In genomic region chr4:133370298-133371274, GRCm38 (mm10) we compare ENCODE assay signal across 8 mouse cellular contexts. TPM values are rescaled to one million over a fixed set of nuclear protein-coding genes. Genes with fewer than 3 reads are reported as not detected.
DNase-seq lines count a peak whose midpoint lies in the region; ATAC-seq lines count a peak whose summit lies in the region.

No protein-coding gene starts in this region.

- H3K27ac ChIP-seq in kidney, embryonic 14.5 days (ENCODE audit: low read depth, low read length): no peak overlapping the region
- peak overlapping the region; percentile 86 for H3K27ac ChIP-seq in embryonic facial prominence, embryonic 14.5 days (replicated peaks; ENCODE audit: low read depth, low read length)
- H3K27ac ChIP-seq in limb, embryonic 10.5 days: peak overlapping the region; percentile 91
- peak overlapping the region; percentile 90 for H3K27ac ChIP-seq in neural tube, embryonic 15.5 days (replicated peaks)

- peak overlapping the region; percentile 95 for H3K9ac ChIP-seq in kidney, embryonic 14.5 days (ENCODE audit: low read depth, low read length)
- peak overlapping the region; percentile 92 for H3K9ac ChIP-seq in embryonic facial prominence, embryonic 14.5 days (ENCODE audit: low read depth, low read length)
- H3K9ac ChIP-seq in neural tube, embryonic 15.5 days (replicated peaks): peak overlapping the region; percentile 92

- peak overlapping the region; percentile 87 for H3K4me3 ChIP-seq in kidney, embryonic 14.5 days (ENCODE audit: low read length)
- H3K4me3 ChIP-seq in embryonic facial prominence, embryonic 14.5 days (ENCODE audit: low read depth, low read length): peak overlapping the region; percentile 81
- peak overlapping the region; percentile 80 for H3K4me3 ChIP-seq in limb, embryonic 10.5 days
- H3K4me3 ChIP-seq in neural tube, embryonic 15.5 days (replicated peaks): peak overlapping the region; percentile 82

- peaks cover 3% of the 10 kb centered on the region; the same call in 1 of the 2 replicates for H3K36me3 ChIP-seq in kidney, embryonic 14.5 days (ENCODE audit: control insufficient read depth, insufficient read depth, low read length)
- 0 out of 2 replicates have a peak, but pooled peaks cover 4% of the 10 kb centered on the region for H3K36me3 ChIP-seq in embryonic facial prominence, embryonic 14.5 days (ENCODE audit: control insufficient read depth, insufficient read depth, low read length)
- peaks cover 10% of the 10 kb centered on the region for H3K36me3 ChIP-seq in limb, embryonic 10.5 days
- no peaks in the 10 kb centered on the region for H3K36me3 ChIP-seq in neural tube, embryonic 15.5 days

- WGBS in kidney, embryonic 14.5 days: 64% methylated on average over 22 of the region's 22 CpGs
- WGBS in embryonic facial prominence, embryonic 14.5 days: 65% methylated on average over 22 of the region's 22 CpGs
- 78% methylated on average over 22 of the region's 22 CpGs for WGBS in limb, embryonic 10.5 days
- WGBS in neural tube, embryonic 15.5 days: 68% methylated on average over 22 of the region's 22 CpGs

- H3K4me1 ChIP-seq in kidney, embryonic 14.5 days (ENCODE audit: control insufficient read depth, insufficient read depth, low read length): peaks cover 37% of the 10 kb centered on the region
- peaks cover 36% of the 10 kb centered on the region for H3K4me1 ChIP-seq in embryonic facial prominence, embryonic 14.5 days (ENCODE audit: control insufficient read depth, insufficient read depth, low read length)
- H3K4me1 ChIP-seq in limb, embryonic 10.5 days: peaks cover 44% of the 10 kb centered on the region
- H3K4me1 ChIP-seq in neural tube, embryonic 15.5 days: peaks cover 45% of the 10 kb centered on the region

- H3K4me2 ChIP-seq in kidney, embryonic 14.5 days (replicated peaks; ENCODE audit: low read depth, low read length): peak overlapping the region; percentile 56
- H3K4me2 ChIP-seq in embryonic facial prominence, embryonic 14.5 days (ENCODE audit: low read depth, low read length): peak overlapping the region; percentile 81
- peak overlapping the region; percentile 66 for H3K4me2 ChIP-seq in neural tube, embryonic 15.5 days

- no peak for DNase-seq in kidney, adult 18-20 months
- DNase-seq in ES-CJ7 (ENCODE audit: low read depth, low spot score): peak; percentile 5
- DNase-seq in embryonic facial prominence, embryonic 14.5 days (ENCODE audit: low spot score): no peak
- DNase-seq in limb, embryonic 10.5 days (ENCODE audit: low spot score): peak; percentile 30
- no peak for DNase-seq in frontal cortex, postnatal 36 days (ENCODE audit: low spot score in 2 of 2)
- DNase-seq in ovary, postnatal 36 days (ENCODE audit: low spot score): no peak

- no peaks in the 10 kb centered on the region for H3K27me3 ChIP-seq in kidney, embryonic 14.5 days (ENCODE audit: control insufficient read depth, insufficient read depth, low read length)
- no peaks in the 10 kb centered on the region for H3K27me3 ChIP-seq in embryonic facial prominence, embryonic 14.5 days (replicated peaks; ENCODE audit: control insufficient read depth, insufficient read depth, low read length)
- no peaks in the 10 kb centered on the region for H3K27me3 ChIP-seq in limb, embryonic 10.5 days (ENCODE audit: low read depth, poor library complexity, severe bottlenecking)
- no peaks in the 10 kb centered on the region for H3K27me3 ChIP-seq in neural tube, embryonic 15.5 days (replicated peaks)

- ATAC-seq in kidney, embryonic 14.5 days (ENCODE audit: low FRiP score, low TSS enrichment): no peak
- ATAC-seq in embryonic facial prominence, embryonic 14.5 days (ENCODE audit: low read depth): no peak
- ATAC-seq in neural tube, embryonic 15.5 days (ENCODE audit: low FRiP score): no peak

- no peaks in the 10 kb centered on the region for H3K9me3 ChIP-seq in kidney, embryonic 14.5 days (ENCODE audit: control insufficient read depth, low read length)
- no peaks in the 10 kb centered on the region for H3K9me3 ChIP-seq in embryonic facial prominence, embryonic 14.5 days (ENCODE audit: control insufficient read depth, low read length)
- H3K9me3 ChIP-seq in limb, embryonic 10.5 days (replicated peaks): no peaks in the 10 kb centered on the region
- H3K9me3 ChIP-seq in neural tube, embryonic 15.5 days (replicated peaks): no peaks in the 10 kb centered on the region

RNA-seq across cellular contexts. Expression of gene Slc9a1, which starts 1.1 kb away (rescaled TPM):
- 5.6 and 7.6 TPM in 2 replicates for polyA plus RNA-seq in kidney, embryonic 14.5 days (2014; fragmentation: Nextera tagmentation; extraction: Ambion mirVana)
- polyA plus RNA-seq in embryonic facial prominence, embryonic 14.5 days (2014; fragmentation: Nextera tagmentation; extraction: Ambion mirVana): 9.2 and 11.0 TPM in 2 replicates
- 8.7 and 9.0 TPM in 2 replicates for polyA plus RNA-seq in limb, embryonic 10.5 days (2016; fragmentation: Nextera tagmentation; extraction: Ambion mirVana)
- polyA plus RNA-seq in neural tube, embryonic 15.5 days (2015; fragmentation: Nextera tagmentation; extraction: Ambion mirVana): 8.4 and 9.9 TPM in 2 replicates

RNA-seq across cellular contexts. Expression of gene Wdtc1, which starts 17.3 kb away (rescaled TPM):
- 10.0 and 16.0 TPM in 2 replicates for polyA plus RNA-seq in kidney, embryonic 14.5 days (2014; fragmentation: Nextera tagmentation; extraction: Ambion mirVana)
- 17.4 and 17.6 TPM in 2 replicates for polyA plus RNA-seq in embryonic facial prominence, embryonic 14.5 days (2014; fragmentation: Nextera tagmentation; extraction: Ambion mirVana)
- 14.3 and 15.5 TPM in 2 replicates for polyA plus RNA-seq in limb, embryonic 10.5 days (2016; fragmentation: Nextera tagmentation; extraction: Ambion mirVana)
- 19.3 and 19.6 TPM in 2 replicates for polyA plus RNA-seq in neural tube, embryonic 15.5 days (2015; fragmentation: Nextera tagmentation; extraction: Ambion mirVana)

Comparison
In these comparisons a context has a peak if more than half of its experiments do, and no peak if none do; other contexts are left out.
1. DNase-seq: peak in ES-CJ7 (single experiment) and limb, embryonic 10.5 days (single experiment); none in kidney, adult 18-20 months (single experiment), embryonic facial prominence, embryonic 14.5 days (single experiment), frontal cortex, postnatal 36 days (0 of 2) and ovary, postnatal 36 days (single experiment).
2. Peak in every context shown above with its lines, with median percentiles within 50 percentile points of each other: H3K4me2 ChIP-seq, H3K4me3 ChIP-seq and H3K9ac ChIP-seq.